Mouse (Mus musculus) stomach, postnatal 0 days (tissue): Measurements from ENCODE around the gene Cyp4f14. TPM values are rescaled to one million over a fixed set of nuclear protein-coding genes. Genes with fewer than 3 reads are reported as not detected.

Source experiments
- ATAC-seq: fragments of 200-750 bp; cut with Nextera tagmentation; 2 replicates; pipeline ENCODE4 v1.8.0; 2017; ENCODE audit not compliant: low FRiP score, low TSS enrichment
- DNase-seq: peaks from one replicate; pipeline ENCODE4 v3.0.0-alpha.2; 2016; ENCODE audit warnings: low spot score
- H3K27ac ChIP-seq: fragments of 300-500 bp; sonication (generic); replicated peaks from 2 replicates; pipeline ENCODE4 v1.5.1; 2014; ENCODE audit warnings: mild to moderate bottlenecking, control low read depth
- H3K27me3 ChIP-seq: fragments of 300-500 bp; sonication (generic); 2 replicates; pipeline ENCODE4 v1.6.1; 2014; ENCODE audit warnings: low read length; ENCODE audit not compliant: control insufficient read depth, insufficient read depth
- H3K36me3 ChIP-seq: fragments of 300-500 bp; sonication (generic); 2 replicates; pipeline ENCODE4 v1.6.1; 2014; ENCODE audit warnings: low read length, mixed read lengths; ENCODE audit not compliant: control insufficient read depth, insufficient read depth
- H3K4me1 ChIP-seq: fragments of 300-500 bp; sonication (generic); replicated peaks from 2 replicates; pipeline ENCODE4 v1.6.1; 2014; ENCODE audit warnings: antibody characterized with exemption; ENCODE audit not compliant: control insufficient read depth, insufficient read depth
- H3K4me2 ChIP-seq: fragments of 300-500 bp; sonication (generic); replicated peaks from 2 replicates; pipeline ENCODE4 v1.6.1; 2014; ENCODE audit warnings: low read depth, mild to moderate bottlenecking, control low read depth, moderate library complexity
- H3K4me3 ChIP-seq: fragments of 300-500 bp; sonication (generic); 2 replicates; pipeline ENCODE4 v1.5.1; 2014; ENCODE audit warnings: low read depth, low read length, control low read depth
- H3K9ac ChIP-seq: fragments of 300-500 bp; sonication (generic); 2 replicates; pipeline ENCODE4 v1.6.1; 2014; ENCODE audit warnings: mild to moderate bottlenecking, low read length, control low read depth, mixed read lengths
- H3K9me3 ChIP-seq: fragments of 300-500 bp; sonication (generic); 2 replicates; pipeline ENCODE4 v1.6.1; 2016; ENCODE audit warnings: low read length; ENCODE audit not compliant: control insufficient read depth
- CTCF ChIP-seq: IDR thresholded peaks from 2 replicates; pipeline ENCODE4 v1.5.1; 2016; ENCODE audit warnings: antibody characterized with exemption, low read depth, mild to moderate bottlenecking, moderate library complexity
- EP300 ChIP-seq: optimal IDR thresholded peaks from 2 replicates; pipeline ENCODE3; 2016; ENCODE audit warnings: antibody characterized with exemption
- WGBS: fragments of 180-500 bp; shearing (Covaris S2); extraction: QIAGEN DNeasy Blood & Tissue Kit; methylation state at CpG from one replicate; pipeline ENCODE4 v1.1.7; 2014; 5-methylcytosine and 5-hydroxymethylcytosine counted together
- polyA plus RNA-seq: library from polyadenylated mRNA; unstranded; fragments of >200 nt; fragmentation: Nextera tagmentation; extraction: Ambion mirVana; gene quantifications from 2 replicates; pipeline ENCODE4 v1.2.1, GENCODE M21; 2015

The Cyp4f14 gene
- polyA plus RNA-seq, 1 experiment from 2014 or later = not detected

GRCm38 (mm10) chr17:32904414-32904813 is 12.7 kb downstream of the Cyp4f14 start:
- ATAC-seq = no peak
- no peak overlapping the region for H3K9ac ChIP-seq
- H3K27me3 ChIP-seq = no peaks in the 10 kb centered on the region
- H3K9me3 ChIP-seq = no peaks in the 10 kb centered on the region
- no peak overlapping the region for H3K4me3 ChIP-seq
- no peak for DNase-seq
- H3K36me3 ChIP-seq = no peaks in the 10 kb centered on the region
- no peak for TF ChIP-seq EP300
- TF ChIP-seq CTCF = peak; percentile 65
- H3K4me1 ChIP-seq = no peaks in the 10 kb centered on the region
- no peak overlapping the region for H3K27ac ChIP-seq
- H3K4me2 ChIP-seq = no peak overlapping the region
- 67% methylated on average over 2 of the region's 2 CpGs for WGBS

- Histone ChIP-seq H3K4me1 (no peaks in the 10 kb centered on the region), H3K36me3 (no peaks in the 10 kb centered on the region), H3K27me3 (no peaks in the 10 kb centered on the region), H3K4me3 (no peak overlapping the region), H3K9ac (no peak overlapping the region), H3K27ac (no peak overlapping the region), H3K4me2 (no peak overlapping the region), H3K9me3 (no peaks in the 10 kb centered on the region)
- DNase-seq (no peak), ATAC-seq (no peak)
- no peak for TF ChIP-seq CTCF
- TF ChIP-seq EP300 = no peak
- WGBS = 61% methylated on average over 1 of the region's 1 CpGs
These were observed 15.2 kb downstream of the Cyp4f14 start for GRCm38 (mm10) chr17:32901751-32902525.

DNA sequence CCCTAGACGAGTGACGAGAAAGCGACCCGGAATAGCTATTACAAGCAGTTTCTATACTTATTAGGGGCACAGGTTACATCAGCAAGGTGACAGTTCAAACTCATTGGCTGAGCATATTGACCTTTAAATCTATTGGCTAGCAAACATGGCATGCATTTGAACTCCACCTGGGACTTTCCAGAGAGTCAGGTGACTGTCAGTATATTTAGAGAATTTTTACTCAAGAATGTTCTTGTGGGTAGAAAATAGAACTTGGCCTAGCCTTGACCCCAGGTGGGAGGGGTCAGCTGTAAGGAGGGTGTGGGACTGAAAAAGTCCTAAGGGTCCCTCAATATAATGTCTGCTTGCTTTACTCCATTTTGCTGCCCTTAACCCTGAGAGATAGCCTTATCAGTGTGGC is 21.7 kb downstream of the Cyp4f14 start:
- ATAC-seq (no peak), DNase-seq (no peak)
- Histone ChIP-seq H3K9ac (no peak overlapping the region), H3K4me2 (no peak overlapping the region), H3K27ac (no peak overlapping the region), H3K9me3 (no peaks in the 10 kb centered on the region), H3K4me3 (no peak overlapping the region), H3K4me1 (peaks cover 2% of the 10 kb centered on the region), H3K27me3 (no peaks in the 10 kb centered on the region), H3K36me3 (no peaks in the 10 kb centered on the region)
- no peak for TF ChIP-seq EP300
- TF ChIP-seq CTCF = no peak
- WGBS = 82% methylated on average over 4 of the region's 4 CpGs

GRCm38 (mm10) chr17:32893901-32894300 is 23.2 kb downstream of the Cyp4f14 start:
- ATAC-seq = no peak
- TF ChIP-seq EP300 (no peak), CTCF (no peak)

GRCm38 (mm10) chr17:32891239-32892180 is 25.6 kb downstream of the Cyp4f14 start, which contains the start of gene Zfp870:
Zfp870 (minus strand) TSS chr17:32891642.
- WGBS = 11% methylated on average over 31 of the region's 33 CpGs
- no peaks in the 10 kb centered on the region for H3K9me3 ChIP-seq
- peak within 1 kb of the TSS; percentile 78 for H3K9ac ChIP-seq
- TF ChIP-seq EP300 (peak; percentile 46), CTCF (peak; percentile 69)
- no peaks in the 10 kb centered on the region for H3K36me3 ChIP-seq
- ATAC-seq (peak; percentile 98), DNase-seq (peak; percentile 81)
- H3K4me3 ChIP-seq = peak within 1 kb of the TSS; percentile 70
- H3K4me1 ChIP-seq = peaks cover 5% of the 10 kb centered on the region
- H3K27me3 ChIP-seq = no peaks in the 10 kb centered on the region
- peak within 1 kb of the TSS; percentile 58 for H3K4me2 ChIP-seq
- H3K27ac ChIP-seq = peak within 1 kb of the TSS; percentile 87

More at GRCm38 (mm10) chr17:32893901-32894300, 23.2 kb downstream of the Cyp4f14 start:
- H3K27ac ChIP-seq = no peak overlapping the region
- WGBS = 78% methylated on average over 3 of the region's 3 CpGs
- no peaks in the 10 kb centered on the region for H3K27me3 ChIP-seq
- H3K4me3 ChIP-seq = no peak overlapping the region
- DNase-seq = no peak
- H3K9me3 ChIP-seq = no peaks in the 10 kb centered on the region
- peaks cover 5% of the 10 kb centered on the region for H3K4me1 ChIP-seq
- H3K9ac ChIP-seq = no peak overlapping the region
- H3K36me3 ChIP-seq = no peaks in the 10 kb centered on the region
- no peak overlapping the region for H3K4me2 ChIP-seq
